Mouse (Mus musculus): Measurements from ENCODE around the gene Kcnf1.

GRCm38 (mm10) chr12:17183788-17184187 lies 7.1 kb upstream of the Kcnf1 start:
- TF ChIP-seq GATA1 (IDR thresholded peaks at IDR 0.05; ENCODE audit: borderline replicate concordance, low read length), result no peak
- TF ChIP-seq FLI1 (IDR thresholded peaks at IDR 0.05; ENCODE audit: low read length), result no peak

Measured in megakaryocyte, embryonic 14.5 days (primary cell).